Mouse (Mus musculus) intestine, embryonic 16.5 days (tissue): Measurements from ENCODE around the gene Asic2. TPM values are rescaled to one million over a fixed set of nuclear protein-coding genes. Genes with fewer than 3 reads are reported as not detected.

ENCODE experiments used
- ATAC-seq: fragments of 200-750 bp; cut with Nextera tagmentation; 2 replicates; pipeline ENCODE4 v1.8.0; 2017; ENCODE audit warnings: moderate TSS enrichment, moderate library complexity
- H3K27ac ChIP-seq: fragments of 300-500 bp; sonication (generic); 2 replicates; pipeline ENCODE4 v1.5.1; 2014; ENCODE audit warnings: mild to moderate bottlenecking, low read length
- H3K27me3 ChIP-seq: fragments of 300-500 bp; sonication (generic); replicated peaks from 2 replicates; pipeline ENCODE4 v1.6.1; 2014; ENCODE audit warnings: low read length, control low read depth, mixed read lengths; ENCODE audit not compliant: control insufficient read depth, insufficient read depth
- H3K36me3 ChIP-seq: fragments of 300-500 bp; sonication (generic); 2 replicates; pipeline ENCODE4 v1.6.1; 2014; ENCODE audit warnings: low read length, control low read depth; ENCODE audit not compliant: control insufficient read depth, insufficient read depth
- H3K4me1 ChIP-seq: fragments of 300-500 bp; sonication (generic); 2 replicates; pipeline ENCODE4 v1.6.1; 2014; ENCODE audit warnings: low read length, control low read depth, mixed read lengths; ENCODE audit not compliant: control insufficient read depth, insufficient read depth
- H3K4me2 ChIP-seq: fragments of 300-500 bp; sonication (generic); 2 replicates; pipeline ENCODE4 v1.6.1; 2014; ENCODE audit warnings: low read depth, low read length, control low read depth
- H3K4me3 ChIP-seq: fragments of 300-500 bp; sonication (generic); 2 replicates; pipeline ENCODE4 v1.5.1; 2014; ENCODE audit warnings: mild to moderate bottlenecking, low read length
- H3K9ac ChIP-seq: fragments of 300-500 bp; sonication (generic); 2 replicates; pipeline ENCODE4 v1.6.1; 2014; ENCODE audit warnings: low read depth, low read length
- H3K9me3 ChIP-seq: fragments of 300-500 bp; sonication (generic); 2 replicates; pipeline ENCODE4 v1.6.1; 2016; ENCODE audit warnings: low read length, control low read depth; ENCODE audit not compliant: control insufficient read depth
- WGBS: fragments of 180-500 bp; shearing (Covaris S2); extraction: QIAGEN DNeasy Blood & Tissue Kit; methylation state at CpG from one replicate; pipeline ENCODE4 v1.1.7; 2014; 5-methylcytosine and 5-hydroxymethylcytosine counted together
- polyA plus RNA-seq: library from polyadenylated mRNA; unstranded; fragments of >200 nt; fragmentation: Nextera tagmentation; extraction: Ambion mirVana; gene quantifications from 2 replicates; pipeline ENCODE4 v1.2.1, GENCODE M21; 2015

Gene Asic2
- polyA plus RNA-seq, 1 experiment from 2014 or later: 0.15 TPM

GRCm38 (mm10) chr11:81613869-81614620, 354.2 kb downstream of the Asic2 start:
- Histone ChIP-seq H3K27me3 (peaks cover 5% of the 10 kb centered on the region; the same call in 1 of the 2 replicates), H3K9ac (no peak overlapping the region), H3K4me3 (peak overlapping the region; percentile 27), H3K9me3 (no peaks in the 10 kb centered on the region), H3K4me2 (peak overlapping the region; percentile 60), H3K36me3 (no peaks in the 10 kb centered on the region), H3K4me1 (peaks cover 10% of the 10 kb centered on the region), H3K27ac (no peak overlapping the region)
- ATAC-seq: no peak
- 21% methylated on average over 10 of the region's 10 CpGs for WGBS

DNA sequence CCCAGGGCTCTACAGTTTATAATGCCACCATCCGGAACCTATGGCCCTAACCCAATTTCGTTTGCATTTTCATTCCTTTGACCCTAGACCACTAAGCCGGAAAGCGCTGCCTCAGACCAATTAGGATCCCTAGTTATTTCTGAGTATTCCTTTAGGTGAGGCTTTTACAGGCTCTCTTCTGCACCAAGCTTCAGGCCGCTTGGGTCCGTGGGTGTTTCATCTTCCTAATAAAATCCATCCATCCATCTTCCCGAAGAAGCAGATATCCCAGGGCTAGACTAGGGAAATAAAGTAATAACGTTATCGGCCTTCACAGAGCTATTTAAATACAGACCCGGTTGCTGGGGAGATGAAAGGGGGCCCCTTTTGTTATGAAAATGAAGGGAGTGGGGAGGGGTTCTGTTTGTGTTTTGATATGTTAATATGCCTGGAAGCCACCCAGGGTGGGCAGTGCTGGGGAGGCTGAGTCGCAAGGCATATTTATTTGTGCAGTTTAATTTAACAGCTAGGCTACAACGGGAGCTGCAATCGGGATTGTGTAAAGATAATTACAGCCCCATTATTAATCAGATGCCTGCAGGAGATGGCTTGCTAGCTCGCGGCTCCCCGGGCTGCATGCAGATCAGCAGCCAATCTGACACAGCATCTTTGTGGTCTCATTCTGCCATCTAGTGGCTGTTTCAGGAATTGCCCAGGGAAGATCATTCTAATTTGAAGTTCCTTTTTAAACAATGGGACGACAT, 355.3 kb downstream of the Asic2 start:
- peaks cover 10% of the 10 kb centered on the region for H3K4me1 ChIP-seq
- 0 out of 2 replicates have a peak, but pooled peaks have one; percentile 46 for ATAC-seq
- peaks cover 5% of the 10 kb centered on the region; the same call in 1 of the 2 replicates for H3K27me3 ChIP-seq
- 8% methylated on average over 17 of the region's 17 CpGs for WGBS
- H3K27ac ChIP-seq: no peak overlapping the region
- no peaks in the 10 kb centered on the region for H3K9me3 ChIP-seq
- peak overlapping the region; percentile 60 for H3K4me2 ChIP-seq
- no peaks in the 10 kb centered on the region for H3K36me3 ChIP-seq
- peak overlapping the region; percentile 38 for H3K4me3 ChIP-seq
- no peak overlapping the region for H3K9ac ChIP-seq

DNA sequence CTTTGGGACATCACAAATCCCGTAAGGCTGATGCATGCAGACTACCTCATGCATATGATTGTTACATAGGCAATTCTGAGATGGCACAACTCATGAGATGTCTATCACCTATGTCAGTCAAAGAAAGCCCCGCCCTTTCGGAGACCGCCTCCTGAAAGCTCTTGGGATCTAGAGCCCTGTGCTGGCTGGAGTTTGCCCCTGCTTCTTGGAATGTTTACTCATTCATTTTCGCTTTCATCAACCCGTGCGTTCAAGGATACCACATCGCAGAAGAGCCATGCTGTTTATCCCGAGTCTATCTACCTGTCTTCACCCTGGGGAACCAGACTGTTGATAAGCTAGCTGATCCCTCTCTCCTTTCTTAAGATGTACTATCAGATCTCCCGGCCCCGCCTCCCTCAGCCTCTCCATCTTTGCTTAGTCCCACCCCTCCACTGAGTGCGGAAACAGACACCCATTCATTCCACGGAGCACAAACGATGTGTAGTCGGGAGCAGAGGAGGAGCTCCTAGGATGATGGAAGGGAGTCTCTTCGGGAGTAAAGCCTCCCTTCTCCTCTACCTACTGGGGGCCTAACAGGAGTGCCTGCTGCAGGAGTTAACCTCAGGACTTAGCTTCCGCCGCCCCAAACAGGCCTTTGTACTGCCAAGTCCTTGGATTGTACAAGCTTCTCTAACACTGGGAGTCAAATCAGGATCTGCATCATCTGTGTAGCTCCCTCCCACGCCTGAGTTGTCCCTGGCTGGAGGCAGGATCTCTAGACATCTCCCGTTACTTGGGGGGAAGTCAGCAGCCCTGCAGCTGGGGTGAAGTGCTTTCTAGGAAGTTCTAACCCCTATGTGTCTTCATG, 356.1 kb downstream of the Asic2 start:
- peak; percentile 58 for ATAC-seq
- H3K36me3 ChIP-seq: no peaks in the 10 kb centered on the region
- peaks cover 10% of the 10 kb centered on the region for H3K4me1 ChIP-seq
- H3K27ac ChIP-seq: no peak overlapping the region
- H3K4me3 ChIP-seq: peak overlapping the region; percentile 38
- 8% methylated on average over 20 of the region's 20 CpGs for WGBS
- no peaks in the 10 kb centered on the region for H3K9me3 ChIP-seq
- H3K27me3 ChIP-seq: peaks cover 5% of the 10 kb centered on the region; the same call in 1 of the 2 replicates
- H3K4me2 ChIP-seq: peak overlapping the region; percentile 54
- H3K9ac ChIP-seq: no peak overlapping the region

DNA sequence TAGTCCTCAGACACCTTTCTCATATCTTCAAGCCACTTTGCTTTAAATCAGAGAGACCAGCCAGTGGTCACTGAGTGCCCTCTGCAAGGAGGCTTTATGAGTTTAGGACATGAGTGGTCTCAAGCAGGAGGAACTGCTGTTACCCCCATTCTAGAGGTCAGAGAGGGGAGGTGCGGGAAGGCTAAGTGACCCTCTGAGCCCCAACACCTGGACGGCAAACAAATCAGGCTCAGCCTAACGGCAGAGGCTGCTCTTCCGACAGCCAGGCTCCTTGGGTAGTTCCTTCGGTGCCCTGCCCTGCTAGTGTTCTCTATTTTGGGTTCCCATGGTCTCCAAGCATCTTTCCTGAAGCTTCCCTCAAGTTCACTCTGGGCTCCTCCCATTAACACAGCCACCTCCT, 357.8 kb downstream of the Asic2 start:
- Histone ChIP-seq H3K4me3 (no peak overlapping the region), H3K4me1 (peaks cover 10% of the 10 kb centered on the region), H3K27me3 (peaks cover 5% of the 10 kb centered on the region; the same call in 1 of the 2 replicates), H3K27ac (no peak overlapping the region), H3K36me3 (no peaks in the 10 kb centered on the region), H3K9ac (no peak overlapping the region), H3K9me3 (no peaks in the 10 kb centered on the region), H3K4me2 (no peak overlapping the region)
- ATAC-seq: no peak
- 71% methylated on average over 5 of the region's 5 CpGs for WGBS

GRCm38 (mm10) chr11:81602971-81603370, 365.3 kb downstream of the Asic2 start:
- Histone ChIP-seq H3K36me3 (no peaks in the 10 kb centered on the region), H3K27ac (no peak overlapping the region), H3K4me3 (no peak overlapping the region), H3K9ac (no peak overlapping the region), H3K9me3 (no peaks in the 10 kb centered on the region), H3K4me2 (no peak overlapping the region), H3K27me3 (no peaks in the 10 kb centered on the region), H3K4me1 (no peaks in the 10 kb centered on the region)
- WGBS: 59% methylated on average over 4 of the region's 4 CpGs
- no peak for ATAC-seq

GRCm38 (mm10) chr11:81601736-81602135, 366.5 kb downstream of the Asic2 start:
- Histone ChIP-seq H3K9ac (no peak overlapping the region), H3K27ac (no peak overlapping the region), H3K9me3 (no peaks in the 10 kb centered on the region), H3K4me1 (no peaks in the 10 kb centered on the region), H3K27me3 (no peaks in the 10 kb centered on the region), H3K4me3 (no peak overlapping the region), H3K4me2 (no peak overlapping the region), H3K36me3 (no peaks in the 10 kb centered on the region)
- WGBS: 96% methylated on average over 5 of the region's 5 CpGs
- ATAC-seq: no peak

DNA sequence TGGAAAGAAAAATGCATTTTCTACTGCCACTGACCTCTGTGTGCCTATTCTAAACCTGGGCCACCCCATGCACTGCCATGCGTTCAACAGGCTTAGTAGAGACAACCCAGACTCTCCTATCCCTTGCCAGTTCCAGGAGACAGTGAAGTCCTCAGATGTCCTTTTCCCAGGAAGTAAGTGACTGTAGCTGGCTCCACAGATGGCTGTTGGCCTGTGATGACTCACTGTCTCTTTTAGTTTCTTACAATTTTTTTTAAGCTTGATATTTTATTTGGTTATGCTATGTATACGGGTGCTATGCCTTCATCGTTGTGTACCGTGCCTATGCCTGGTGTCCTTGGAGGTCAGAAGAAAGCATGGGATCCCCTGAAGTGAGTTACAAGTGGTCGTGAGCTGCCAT, 370.7 kb downstream of the Asic2 start:
- no peak for ATAC-seq
- Histone ChIP-seq H3K27me3 (no peaks in the 10 kb centered on the region), H3K4me1 (no peaks in the 10 kb centered on the region), H3K9ac (no peak overlapping the region), H3K27ac (no peak overlapping the region), H3K4me2 (no peak overlapping the region), H3K36me3 (no peaks in the 10 kb centered on the region), H3K9me3 (no peaks in the 10 kb centered on the region), H3K4me3 (no peak overlapping the region)
- WGBS: 83% methylated on average over 5 of the region's 5 CpGs

GRCm38 (mm10) chr11:81595235-81595634, 373.0 kb downstream of the Asic2 start:
- Histone ChIP-seq H3K9ac (no peak overlapping the region), H3K4me1 (no peaks in the 10 kb centered on the region), H3K4me2 (no peak overlapping the region), H3K27ac (no peak overlapping the region), H3K27me3 (no peaks in the 10 kb centered on the region), H3K9me3 (no peaks in the 10 kb centered on the region), H3K36me3 (no peaks in the 10 kb centered on the region), H3K4me3 (no peak overlapping the region)
- WGBS: 64% methylated on average over 2 of the region's 2 CpGs
- no peak for ATAC-seq

GRCm38 (mm10) chr11:81592776-81593175, 375.5 kb downstream of the Asic2 start:
- Histone ChIP-seq H3K27me3 (no peaks in the 10 kb centered on the region), H3K4me3 (no peak overlapping the region), H3K4me1 (no peaks in the 10 kb centered on the region), H3K36me3 (no peaks in the 10 kb centered on the region), H3K9me3 (no peaks in the 10 kb centered on the region), H3K9ac (no peak overlapping the region), H3K4me2 (no peak overlapping the region), H3K27ac (no peak overlapping the region)
- 38% methylated on average over 5 of the region's 5 CpGs for WGBS
- ATAC-seq: no peak
